Mouse (Mus musculus): ENCODE measurements at regions not wholly inside any gene's neighbourhood (a gene's known extent, or its start where the extent isn't known, plus 50 kb on each side); places are given as distances from the start of the nearest gene placed in this dataset.

DNA sequence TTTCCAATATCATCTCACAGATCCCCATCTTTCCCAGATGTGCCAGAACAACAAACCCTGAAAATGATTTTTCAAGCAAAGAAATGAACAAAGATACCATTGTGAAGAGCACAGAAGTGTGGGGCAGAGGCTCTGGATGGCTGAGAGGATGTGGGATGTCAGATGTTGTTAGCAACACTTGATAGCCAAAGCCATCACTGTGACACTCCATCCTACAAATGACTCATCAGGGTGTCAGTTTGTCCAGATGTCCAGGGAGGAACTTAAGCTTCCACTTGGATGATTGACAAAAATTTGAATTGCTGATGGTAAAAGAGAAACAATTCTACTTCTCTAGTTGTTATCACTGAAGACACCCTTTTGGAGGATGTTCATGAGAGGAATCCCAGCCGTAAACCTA is 155.8 kb upstream of the Rad23b start:
- H3K27me3 ChIP-seq (replicated peaks): no peaks in the 10 kb centered on the region
- no peak overlapping the region for H3K4me3 ChIP-seq (replicated peaks)
- no peaks in the 10 kb centered on the region for H3K4me1 ChIP-seq
- 0 out of 2 replicates have a peak, but pooled peaks cover 4% of the 10 kb centered on the region for H3K9me3 ChIP-seq
- no peaks in the 10 kb centered on the region for H3K36me3 ChIP-seq (replicated peaks; ENCODE audit: low read length)
- no peak for TF ChIP-seq GATA1 (IDR thresholded peaks at IDR 0.05; ENCODE audit: borderline replicate concordance, low read length)

GRCm38 (mm10) chr4:55194552-55194951 is 155.3 kb upstream of the Rad23b start:
- no peaks in the 10 kb centered on the region for H3K4me1 ChIP-seq

GRCm38 (mm10) chr4:55203731-55204710 is 145.8 kb upstream of the Rad23b start:
- no peak overlapping the region for H3K4me3 ChIP-seq (replicated peaks)
- no peak for TF ChIP-seq GATA1 (IDR thresholded peaks at IDR 0.05; ENCODE audit: borderline replicate concordance, low read length)
- TF ChIP-seq FLI1 (IDR thresholded peaks at IDR 0.05; ENCODE audit: low read length): no peak
- H3K36me3 ChIP-seq (replicated peaks; ENCODE audit: low read length): no peaks in the 10 kb centered on the region
- H3K4me1 ChIP-seq: no peaks in the 10 kb centered on the region
- no peaks in the 10 kb centered on the region for H3K27me3 ChIP-seq (replicated peaks)
- H3K9me3 ChIP-seq: peaks cover 7% of the 10 kb centered on the region; the same call in 1 of the 2 replicates

More at GRCm38 (mm10) chr4:55194552-55194951, 155.3 kb upstream of the Rad23b start:
- Histone ChIP-seq H3K36me3 (replicated peaks; ENCODE audit: low read length) (no peaks in the 10 kb centered on the region), H3K9me3 (0 out of 2 replicates have a peak, but pooled peaks cover 4% of the 10 kb centered on the region), H3K4me3 (replicated peaks) (no peak overlapping the region), H3K27me3 (replicated peaks) (no peaks in the 10 kb centered on the region)
- TF ChIP-seq GATA1 (IDR thresholded peaks at IDR 0.05; ENCODE audit: borderline replicate concordance, low read length) (no peak), FLI1 (IDR thresholded peaks at IDR 0.05; ENCODE audit: low read length) (no peak)

- Histone ChIP-seq H3K9me3 (peaks cover 11% of the 10 kb centered on the region), H3K36me3 (replicated peaks; ENCODE audit: low read length) (no peaks in the 10 kb centered on the region), H3K27me3 (replicated peaks) (no peaks in the 10 kb centered on the region), H3K4me1 (no peaks in the 10 kb centered on the region), H3K4me3 (replicated peaks) (no peak overlapping the region)
- TF ChIP-seq GATA1 (IDR thresholded peaks at IDR 0.05; ENCODE audit: borderline replicate concordance, low read length): no peak
- TF ChIP-seq FLI1 (IDR thresholded peaks at IDR 0.05; ENCODE audit: low read length): no peak
These were observed 143.6 kb upstream of the Rad23b start for GRCm38 (mm10) chr4:55206226-55206625.

DNA sequence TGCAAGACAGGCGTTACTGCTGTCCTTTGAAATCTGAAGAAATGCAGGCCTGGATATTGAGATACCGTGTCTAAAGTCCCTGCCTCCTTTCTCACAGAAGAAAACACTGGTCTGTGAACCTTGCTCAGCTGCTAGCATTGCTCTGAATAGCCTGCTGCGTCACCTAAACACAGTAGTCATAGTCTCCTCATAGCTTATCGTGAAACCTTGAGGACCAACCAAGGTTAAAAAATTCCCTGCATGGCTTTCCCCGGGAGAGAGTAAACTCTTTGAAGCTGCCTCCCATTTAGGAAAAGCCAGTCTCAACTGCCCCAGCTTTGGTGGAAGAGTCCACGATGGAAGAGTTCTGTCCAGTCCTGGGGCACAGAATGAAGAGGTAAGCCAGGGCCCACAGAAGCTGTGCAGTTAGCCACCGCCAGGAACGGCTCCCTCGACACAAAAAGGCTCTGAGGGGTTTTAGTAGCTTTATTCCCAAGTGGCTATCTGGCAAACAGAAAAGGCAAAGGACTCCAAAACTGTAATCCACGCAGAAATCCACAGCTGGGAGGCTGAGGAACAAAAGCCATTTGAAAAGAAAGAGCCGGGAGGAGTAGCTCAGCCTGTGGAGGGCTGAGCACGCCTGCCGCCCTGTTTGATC is 142.0 kb upstream of the Rad23b start:
- no peak overlapping the region for H3K4me3 ChIP-seq (replicated peaks)
- no peak for TF ChIP-seq GATA1 (IDR thresholded peaks at IDR 0.05; ENCODE audit: borderline replicate concordance, low read length)
- TF ChIP-seq FLI1 (IDR thresholded peaks at IDR 0.05; ENCODE audit: low read length): no peak
- no peaks in the 10 kb centered on the region for H3K27me3 ChIP-seq (replicated peaks)
- H3K4me1 ChIP-seq: no peaks in the 10 kb centered on the region
- H3K9me3 ChIP-seq: peaks cover 11% of the 10 kb centered on the region
- H3K36me3 ChIP-seq (replicated peaks; ENCODE audit: low read length): no peaks in the 10 kb centered on the region

GRCm38 (mm10) chr4:55208386-55209345 is 141.2 kb upstream of the Rad23b start:
- H3K9me3 ChIP-seq: peaks cover 11% of the 10 kb centered on the region
- no peak overlapping the region for H3K4me3 ChIP-seq (replicated peaks)
- no peaks in the 10 kb centered on the region for H3K4me1 ChIP-seq
- TF ChIP-seq GATA1 (IDR thresholded peaks at IDR 0.05; ENCODE audit: borderline replicate concordance, low read length) (no peak), FLI1 (IDR thresholded peaks at IDR 0.05; ENCODE audit: low read length) (no peak)
- H3K36me3 ChIP-seq (replicated peaks; ENCODE audit: low read length): no peaks in the 10 kb centered on the region
- no peaks in the 10 kb centered on the region for H3K27me3 ChIP-seq (replicated peaks)

DNA sequence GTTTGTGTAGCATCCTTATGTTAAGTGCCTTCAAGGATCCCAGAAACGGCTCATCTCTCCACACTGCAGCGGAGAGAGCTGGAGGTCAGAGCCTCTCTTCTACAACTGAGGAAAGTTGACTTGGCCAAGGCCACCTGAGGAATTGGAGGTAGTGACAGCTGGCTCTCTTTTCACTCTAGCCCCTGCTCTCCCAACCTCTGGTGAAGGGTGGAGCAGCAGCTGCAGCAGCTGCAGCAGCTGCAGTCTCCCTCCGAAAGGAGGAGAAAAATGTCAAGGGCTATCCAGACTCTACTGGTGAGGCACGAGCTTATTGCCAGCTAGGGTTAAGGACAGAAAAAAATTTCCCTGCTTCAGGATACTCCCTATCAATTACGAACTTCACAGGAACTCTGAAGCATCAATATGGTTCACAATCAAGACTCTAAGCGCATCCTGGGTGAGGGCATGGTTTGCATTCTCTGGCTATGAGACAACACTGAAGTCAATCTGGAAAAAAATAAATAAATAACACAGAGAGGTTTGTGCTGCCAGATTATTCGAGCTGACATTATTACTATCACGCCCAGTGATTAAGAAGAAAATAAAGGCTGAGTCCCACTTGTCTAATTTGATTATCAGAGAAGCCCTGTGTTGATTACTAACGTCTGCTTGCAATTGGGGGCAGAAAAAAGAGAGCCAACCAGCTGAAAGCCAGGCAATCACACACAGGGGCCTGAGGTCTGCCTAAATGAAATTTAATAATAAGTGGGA is 134.2 kb upstream of the Rad23b start:
- H3K4me1 ChIP-seq: no peaks in the 10 kb centered on the region
- no peaks in the 10 kb centered on the region for H3K36me3 ChIP-seq (replicated peaks; ENCODE audit: low read length)
- TF ChIP-seq FLI1 (IDR thresholded peaks at IDR 0.05; ENCODE audit: low read length) (no peak), GATA1 (IDR thresholded peaks at IDR 0.05; ENCODE audit: borderline replicate concordance, low read length) (no peak)
- H3K9me3 ChIP-seq: no peaks in the 10 kb centered on the region
- no peaks in the 10 kb centered on the region for H3K27me3 ChIP-seq (replicated peaks)
- H3K4me3 ChIP-seq (replicated peaks): no peak overlapping the region

- Histone ChIP-seq H3K4me1 (no peaks in the 10 kb centered on the region), H3K4me3 (replicated peaks) (no peak overlapping the region), H3K36me3 (replicated peaks; ENCODE audit: low read length) (no peaks in the 10 kb centered on the region), H3K9me3 (no peaks in the 10 kb centered on the region), H3K27me3 (replicated peaks) (no peaks in the 10 kb centered on the region)
- TF ChIP-seq FLI1 (IDR thresholded peaks at IDR 0.05; ENCODE audit: low read length) (no peak), GATA1 (IDR thresholded peaks at IDR 0.05; ENCODE audit: borderline replicate concordance, low read length) (no peak)
These were observed 133.7 kb upstream of the Rad23b start for GRCm38 (mm10) chr4:55216175-55216545.

GRCm38 (mm10) chr4:55225766-55226165 is 124.1 kb upstream of the Rad23b start:
- no peaks in the 10 kb centered on the region for H3K4me1 ChIP-seq
- TF ChIP-seq FLI1 (IDR thresholded peaks at IDR 0.05; ENCODE audit: low read length): no peak
- no peak for TF ChIP-seq GATA1 (IDR thresholded peaks at IDR 0.05; ENCODE audit: borderline replicate concordance, low read length)
- no peaks in the 10 kb centered on the region for H3K27me3 ChIP-seq (replicated peaks)
- H3K4me3 ChIP-seq (replicated peaks): no peak overlapping the region
- no peaks in the 10 kb centered on the region for H3K36me3 ChIP-seq (replicated peaks; ENCODE audit: low read length)
- H3K9me3 ChIP-seq: no peaks in the 10 kb centered on the region

Data from megakaryocyte, embryonic 14.5 days (primary cell).